Mouse (Mus musculus) forelimb bud, embryonic 11.5 days (tissue): ENCODE results near the gene Slc22a20.
A peak's percentile ranks its signal among the peaks of the same experiment; 100 is the strongest.

ENCODE experiments used
- DNase-seq: peaks from one replicate; pipeline ENCODE4 v3.0.0-alpha.2; 2012; ENCODE audit warnings: low read depth, low spot score

Gene Slc22a20

GRCm38 (mm10) chr19:5953201-5953770 lies 32.7 kb downstream of the Slc22a20 start:
- DNase-seq: no peak

DNA sequence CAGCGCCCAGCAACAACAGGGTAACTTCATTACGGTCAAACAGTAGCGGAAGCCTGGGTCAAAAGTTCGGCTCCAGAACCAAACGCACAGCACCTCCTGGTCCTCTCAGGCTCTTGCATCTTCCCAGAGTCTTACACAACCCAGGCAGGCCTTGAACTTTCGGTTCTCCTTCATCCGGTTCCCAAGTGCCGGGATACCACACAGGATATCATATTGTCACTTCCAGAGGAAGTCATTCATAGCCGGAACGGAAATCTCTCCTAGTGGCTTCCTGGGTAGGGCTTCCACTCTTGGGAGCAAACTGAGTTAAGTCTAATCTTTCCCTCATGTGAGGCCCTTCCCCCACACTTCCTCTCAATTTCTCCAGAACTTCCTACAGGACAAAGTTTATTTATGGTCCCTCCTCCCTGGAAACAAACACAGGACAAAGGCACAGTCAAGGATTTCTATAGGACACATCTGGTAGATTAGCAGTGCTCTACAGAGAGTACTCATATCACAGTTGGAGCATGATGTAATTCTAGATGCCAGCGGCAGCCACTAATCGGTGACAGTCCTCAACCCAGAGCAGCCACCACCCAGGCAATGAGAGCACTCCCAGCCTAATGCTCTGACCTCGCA lies 33.8 kb downstream of the Slc22a20 start:
- DNase-seq: no peak

GRCm38 (mm10) chr19:5951631-5952030 lies 34.3 kb downstream of the Slc22a20 start:
- no peak for DNase-seq

- no peak for DNase-seq
Measured at GRCm38 (mm10) chr19:5950218-5950617, 35.7 kb downstream of the Slc22a20 start.

DNA sequence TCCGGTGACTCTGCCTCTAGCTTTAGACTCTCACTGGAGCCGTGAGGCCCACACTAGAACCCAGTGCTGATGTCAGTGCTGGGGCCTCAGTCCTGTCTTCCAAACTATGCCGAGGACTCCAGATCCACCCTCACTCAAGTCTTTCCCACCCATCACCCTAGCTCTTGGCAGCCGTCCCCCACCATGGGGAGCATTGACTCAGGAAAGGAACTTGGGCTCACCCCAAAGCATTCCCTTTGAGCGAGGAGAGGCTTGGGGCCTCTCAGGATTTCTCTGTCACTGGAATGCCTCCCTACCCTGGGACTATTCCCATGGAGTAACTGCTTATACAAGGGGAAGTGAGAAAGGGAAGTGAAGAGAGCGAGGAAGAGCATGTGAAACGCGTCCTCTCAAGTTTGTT lies 40.1 kb downstream of the Slc22a20 start:
- no peak for DNase-seq

GRCm38 (mm10) chr19:5945027-5945426 lies 40.9 kb downstream of the Slc22a20 start:
- peak; percentile 46 for DNase-seq

DNA sequence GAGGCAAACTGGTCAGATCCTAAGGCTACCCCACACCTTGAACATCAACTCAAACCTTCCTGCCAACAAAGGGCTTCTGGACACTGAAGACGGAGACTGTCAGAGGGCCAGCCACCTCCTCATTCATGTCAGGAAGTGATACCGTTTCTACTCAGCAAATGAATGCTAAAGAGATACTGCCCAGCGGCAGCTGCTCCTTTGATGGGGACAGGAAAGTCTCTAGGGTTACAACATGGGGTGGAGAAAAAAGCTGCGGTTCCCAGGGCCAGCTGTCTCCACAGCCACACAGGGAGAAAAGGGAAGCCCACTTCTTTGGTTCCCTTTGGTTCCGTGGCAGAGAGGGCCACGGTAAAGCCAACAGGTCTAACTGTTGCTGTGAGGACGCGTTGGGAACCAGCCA lies 41.8 kb downstream of the Slc22a20 start:
- DNase-seq: no peak

GRCm38 (mm10) chr19:5943404-5943803 lies 42.5 kb downstream of the Slc22a20 start:
- no peak for DNase-seq

DNA sequence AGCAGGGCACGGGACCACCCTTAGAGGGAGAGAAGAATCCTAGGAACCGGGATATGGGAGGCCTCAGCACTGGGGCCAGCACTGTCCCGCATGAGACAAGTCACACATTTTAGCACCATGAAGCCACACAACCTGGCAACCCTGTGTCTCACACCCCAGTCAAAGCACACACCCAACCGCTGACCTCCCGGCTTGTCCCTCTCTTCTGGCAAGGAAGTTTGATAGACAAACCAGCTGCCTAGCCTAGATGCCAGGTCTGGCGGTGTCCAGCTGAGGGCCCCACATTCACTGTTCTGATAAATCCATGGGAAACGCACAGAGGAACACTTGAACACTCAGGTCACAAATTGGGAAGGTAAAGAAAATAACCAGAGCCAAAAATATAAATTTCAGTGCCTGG lies 43.4 kb downstream of the Slc22a20 start:
- no peak for DNase-seq

GRCm38 (mm10) chr19:5940656-5941055 lies 45.3 kb downstream of the Slc22a20 start:
- no peak for DNase-seq

- DNase-seq: no peak
Measured at GRCm38 (mm10) chr19:5940173-5940572, 45.8 kb downstream of the Slc22a20 start.

GRCm38 (mm10) chr19:5939715-5940114 lies 46.2 kb downstream of the Slc22a20 start:
- DNase-seq: no peak

DNA sequence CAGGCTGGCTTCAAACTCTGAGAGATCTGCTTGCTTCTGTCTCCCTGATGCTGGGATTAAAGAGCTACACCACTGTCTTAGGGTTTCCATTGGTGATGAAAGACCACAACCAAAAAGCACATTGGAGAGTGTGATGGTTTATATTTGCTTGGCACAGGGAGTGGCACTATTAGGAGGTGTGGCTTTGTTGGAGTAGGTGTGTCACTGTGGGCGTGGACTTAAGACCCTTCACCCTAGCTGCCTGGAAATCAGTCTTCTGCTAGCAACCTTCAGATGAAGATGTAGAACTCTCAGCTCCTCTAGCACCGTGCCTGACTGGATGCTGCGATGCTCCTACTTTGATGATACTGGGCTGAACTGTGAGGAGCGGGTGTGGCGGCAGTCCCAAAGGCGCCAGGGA lies 47.4 kb downstream of the Slc22a20 start:
- no peak for DNase-seq

- no peak for DNase-seq
Measured at GRCm38 (mm10) chr19:5937836-5938406, 48.0 kb downstream of the Slc22a20 start.

DNA sequence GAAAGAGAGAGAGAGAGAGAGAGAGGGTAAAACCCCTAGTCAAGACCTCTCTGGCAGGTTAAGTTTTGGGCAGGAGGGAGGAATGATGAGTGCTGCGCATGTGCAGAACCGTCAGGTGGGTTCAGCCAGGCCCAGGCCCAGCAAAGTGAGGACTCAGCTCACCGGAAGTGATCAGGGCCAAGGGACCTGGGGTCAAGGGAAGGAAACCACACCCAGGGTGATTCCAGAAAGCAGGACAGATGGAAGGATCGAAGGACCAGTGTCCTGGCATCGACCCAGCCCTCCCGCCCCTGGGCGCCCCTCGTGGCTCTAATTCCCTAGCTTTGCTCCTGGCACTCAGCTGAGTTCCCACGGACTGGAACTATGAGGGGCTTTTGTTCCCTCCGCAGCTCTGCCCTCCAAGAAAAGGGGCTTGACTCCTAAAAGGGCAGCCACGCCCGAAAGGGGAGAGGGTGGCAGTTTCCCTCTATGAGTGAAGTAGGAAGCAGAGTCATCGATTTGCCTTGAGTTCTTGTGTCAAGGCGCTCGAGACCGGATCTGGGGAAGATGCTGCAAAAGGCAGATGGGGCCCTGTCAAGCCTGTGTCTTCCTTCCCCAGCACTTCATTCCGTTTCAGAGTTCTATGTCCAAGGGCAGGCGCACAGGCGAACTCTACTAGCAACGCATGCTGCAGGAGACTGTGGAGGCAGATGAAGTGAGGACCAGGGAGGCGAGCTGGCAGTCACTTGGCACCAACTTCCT lies 48.7 kb downstream of the Slc22a20 start:
- no peak for DNase-seq

DNA sequence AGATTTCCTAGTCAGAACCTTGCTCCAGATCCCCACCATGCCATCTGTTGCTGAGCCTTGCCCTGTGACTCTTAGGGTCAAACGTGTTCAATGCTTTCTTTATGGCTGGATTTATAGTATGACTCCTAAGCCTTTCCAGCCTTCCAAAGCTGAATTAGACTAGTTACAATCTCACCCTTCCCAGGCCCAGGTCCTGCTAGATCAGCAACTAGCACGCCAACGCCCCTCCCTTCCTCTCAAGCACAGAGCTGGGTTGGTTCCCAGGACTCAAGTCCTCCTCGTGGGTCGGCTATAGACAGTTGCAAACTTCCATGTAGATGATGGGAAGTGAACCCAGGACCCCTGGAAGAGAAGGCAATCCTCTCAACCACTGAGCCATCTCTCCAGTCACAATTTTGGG lies 50.3 kb downstream of the Slc22a20 start:
- DNase-seq: no peak

- no peak for DNase-seq
Measured at GRCm38 (mm10) chr19:5935266-5935665, 50.7 kb downstream of the Slc22a20 start.

- no peak for DNase-seq
Measured at GRCm38 (mm10) chr19:5929634-5930596, 56.0 kb downstream of the Slc22a20 start.

DNA sequence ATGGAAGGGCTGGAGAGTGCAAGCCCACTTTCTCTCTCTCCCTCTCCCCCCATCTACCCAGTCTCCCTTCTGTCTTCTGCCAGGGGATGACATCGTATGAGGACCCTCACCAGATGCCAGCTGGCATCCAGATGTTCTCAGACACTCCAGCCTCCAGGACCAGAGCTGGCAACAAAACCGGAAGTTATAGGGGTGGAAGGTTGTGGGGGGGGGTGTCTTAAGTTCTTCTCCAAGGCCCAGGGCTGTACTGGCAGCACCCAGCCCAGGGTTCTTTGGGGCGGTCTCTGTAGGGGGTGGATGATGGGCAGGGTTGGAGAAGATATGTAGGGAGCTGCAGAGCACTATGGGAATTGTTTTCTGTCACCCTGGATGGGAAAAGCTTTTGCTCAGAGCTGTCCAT lies 57.4 kb downstream of the Slc22a20 start:
- DNase-seq: no peak

DNA sequence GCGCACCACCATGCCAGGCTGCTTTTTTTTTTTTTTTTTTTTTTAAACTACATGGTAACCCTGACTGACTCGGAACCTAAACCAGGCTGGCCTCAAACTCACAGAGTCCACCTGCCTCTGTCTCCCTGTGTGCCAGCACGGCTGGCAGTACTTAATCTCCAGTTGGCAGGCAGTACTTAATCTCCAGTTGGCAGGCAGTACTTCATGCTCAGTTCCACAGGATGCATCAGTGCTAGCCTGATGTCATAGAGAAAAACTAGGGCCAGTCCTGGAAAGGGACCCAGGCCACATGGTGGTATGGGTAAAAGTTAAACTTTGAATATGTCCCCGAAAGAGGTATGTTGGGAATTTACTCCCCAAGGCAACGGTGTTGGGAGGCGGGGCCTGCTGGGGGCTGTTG lies 57.8 kb downstream of the Slc22a20 start:
- no peak for DNase-seq

DNA sequence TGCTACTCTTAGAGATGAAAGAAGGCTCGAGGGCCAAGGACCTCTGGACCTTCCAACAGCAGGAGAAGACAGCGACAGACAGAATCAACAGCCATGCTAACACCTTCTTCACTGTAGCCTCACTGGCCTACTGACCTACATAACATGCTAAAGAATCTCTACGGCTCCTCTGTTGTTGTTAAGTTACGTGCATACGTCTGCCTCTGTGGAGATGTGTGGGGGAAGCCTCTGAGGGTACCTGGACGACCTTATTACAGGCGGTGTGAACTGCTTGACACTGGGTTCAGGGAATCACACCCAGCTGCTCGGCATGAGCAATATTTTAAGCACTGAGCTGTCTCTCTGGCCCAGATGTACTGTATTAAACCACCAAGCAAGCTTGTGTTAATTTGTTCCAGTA lies 58.4 kb downstream of the Slc22a20 start:
- DNase-seq: no peak

GRCm38 (mm10) chr19:5927026-5927425 lies 58.9 kb downstream of the Slc22a20 start:
- DNase-seq: no peak
